Mouse (Mus musculus) G1E-ER4 (cell line): Measurements from ENCODE around the gene Srrm1. TPM values are rescaled to one million over a fixed set of nuclear protein-coding genes. Genes with fewer than 3 reads are reported as not detected.

Experiments
- GATA1 ChIP-seq: IDR thresholded peaks from one replicate; pipeline ENCODE4 v1.8.0; 2012; ENCODE audit warnings: low read length, inconsistent platforms
- polyA plus RNA-seq: library from polyadenylated mRNA; stranded (reverse); fragments of >175 nt; gene quantifications from 2 replicates; pipeline ENCODE4 v1.2.3, GENCODE M21; 2012

Srrm1 gene
- polyA plus RNA-seq, 1 experiment: 769 TPM

- TF ChIP-seq GATA1: no peak
These were observed 38.7 kb downstream of the Srrm1 start for GRCm38 (mm10) chr4:135314419-135314832.

- no peak for TF ChIP-seq GATA1
These were observed 39.3 kb downstream of the Srrm1 start for GRCm38 (mm10) chr4:135313761-135314241.

- peak; percentile 44 for TF ChIP-seq GATA1
These were observed 39.9 kb downstream of the Srrm1 start for GRCm38 (mm10) chr4:135313111-135313691.

- TF ChIP-seq GATA1: no peak
These were observed 40.4 kb downstream of the Srrm1 start for GRCm38 (mm10) chr4:135312706-135313105.

- no peak for TF ChIP-seq GATA1
These were observed 42.8 kb downstream of the Srrm1 start for GRCm38 (mm10) chr4:135310371-135310770.

GRCm38 (mm10) chr4:135309726-135310125, 43.4 kb downstream of the Srrm1 start:
- TF ChIP-seq GATA1: no peak

- TF ChIP-seq GATA1: no peak
These were observed 43.9 kb downstream of the Srrm1 start for GRCm38 (mm10) chr4:135309112-135309659.

GRCm38 (mm10) chr4:135306971-135307632, 46.0 kb downstream of the Srrm1 start:
- no peak for TF ChIP-seq GATA1

- TF ChIP-seq GATA1: no peak
These were observed 46.6 kb downstream of the Srrm1 start for GRCm38 (mm10) chr4:135306533-135306932.

- no peak for TF ChIP-seq GATA1
These were observed 50.9 kb downstream of the Srrm1 start for GRCm38 (mm10) chr4:135302261-135302660.

- TF ChIP-seq GATA1: no peak
These were observed 52.0 kb downstream of the Srrm1 start for GRCm38 (mm10) chr4:135301166-135301565.

GRCm38 (mm10) chr4:135300248-135301041, 52.7 kb downstream of the Srrm1 start:
- no peak for TF ChIP-seq GATA1

GRCm38 (mm10) chr4:135298680-135299079, 54.4 kb downstream of the Srrm1 start:
- no peak for TF ChIP-seq GATA1

GRCm38 (mm10) chr4:135297931-135298546, 55.1 kb downstream of the Srrm1 start:
- no peak for TF ChIP-seq GATA1

- TF ChIP-seq GATA1: no peak
These were observed 56.0 kb downstream of the Srrm1 start for GRCm38 (mm10) chr4:135297146-135297545.
